Mouse (Mus musculus) neutrophil, adult 5-6 weeks (primary cell): ENCODE data around the gene Ablim1. TPM values are rescaled to one million over a fixed set of nuclear protein-coding genes. Genes with fewer than 3 reads are reported as not detected.

Experiments
- ATAC-seq: fragments of 151-379, 151-347 bp; 2 replicates; pipeline ENCODE4 v1.8.0; 2017; ENCODE audit warnings: mild to moderate bottlenecking, moderate TSS enrichment; ENCODE audit not compliant: insufficient number of reproducible peaks, poor library complexity, low FRiP score, severe bottlenecking; ENCODE audit errors: extremely low read depth
- total RNA-seq: library from RNA; stranded (forward); fragments of 200-1000 nt; gene quantifications from 2 replicates; pipeline ENCODE4 v1.2.3, GENCODE M21; 2017

Gene Ablim1
- total RNA-seq, 1 experiment from 2014 or later, result 255 TPM

DNA sequence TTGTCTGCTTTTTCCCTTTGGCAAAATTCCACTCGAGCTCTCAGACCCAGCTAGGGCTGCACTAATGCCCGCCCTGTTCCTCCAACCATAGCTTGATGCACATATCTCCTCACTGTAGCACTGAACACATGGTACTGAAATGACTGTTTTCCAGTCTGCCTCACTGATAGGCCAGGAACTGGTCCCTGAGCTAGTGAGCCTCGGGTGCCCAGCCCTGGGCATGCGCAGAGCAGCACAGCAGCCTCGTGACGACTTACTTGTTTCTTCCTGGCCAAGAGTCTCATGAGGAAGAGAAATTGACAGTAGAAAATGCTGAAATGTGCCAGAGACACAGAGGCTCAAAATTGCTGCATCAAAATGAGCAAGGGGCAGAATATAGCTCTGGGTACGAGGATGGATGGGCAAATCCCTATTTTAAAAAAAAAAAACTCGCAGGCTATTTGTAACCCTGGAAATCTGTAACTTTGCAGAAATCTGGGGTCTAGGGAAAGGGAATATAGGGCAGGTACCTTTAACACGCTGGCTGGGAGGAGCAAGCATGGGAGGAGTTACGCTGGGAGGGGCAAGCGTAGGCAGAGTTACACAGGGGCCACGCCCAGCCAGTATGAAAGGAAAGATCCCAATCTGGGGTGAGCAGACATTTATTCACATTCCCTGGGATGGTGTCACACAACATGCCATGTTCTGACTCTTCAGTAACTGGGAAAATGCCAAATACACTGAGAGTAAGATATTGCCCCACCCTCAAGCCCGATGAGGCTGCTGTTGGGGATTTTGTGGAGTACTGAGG lies 41.7 kb downstream of the Ablim1 start:
- peak; percentile 43 for ATAC-seq

- no peak for ATAC-seq
These were observed 43.0 kb downstream of the Ablim1 start for GRCm38 (mm10) chr19:57271757-57272156.

DNA sequence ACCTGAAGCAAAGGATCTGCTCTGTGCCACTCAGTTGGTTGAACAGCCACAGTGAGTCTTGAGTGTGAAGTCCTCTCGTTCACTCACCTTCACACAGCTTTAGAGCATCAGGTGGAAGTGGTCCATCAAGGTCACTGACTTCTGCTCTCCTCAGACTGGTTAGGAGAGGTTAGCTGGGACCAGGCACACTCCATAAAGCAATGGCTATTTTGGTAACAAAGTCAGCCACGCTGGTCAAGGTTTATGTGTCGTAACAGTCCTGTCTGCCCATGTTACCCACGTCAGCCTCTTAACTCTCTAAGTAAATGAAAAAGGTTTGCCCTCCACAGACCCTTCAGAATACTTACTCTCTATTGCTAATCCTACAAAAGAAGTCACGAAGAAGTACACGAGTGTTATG lies 44.0 kb downstream of the Ablim1 start:
- no peak for ATAC-seq

DNA sequence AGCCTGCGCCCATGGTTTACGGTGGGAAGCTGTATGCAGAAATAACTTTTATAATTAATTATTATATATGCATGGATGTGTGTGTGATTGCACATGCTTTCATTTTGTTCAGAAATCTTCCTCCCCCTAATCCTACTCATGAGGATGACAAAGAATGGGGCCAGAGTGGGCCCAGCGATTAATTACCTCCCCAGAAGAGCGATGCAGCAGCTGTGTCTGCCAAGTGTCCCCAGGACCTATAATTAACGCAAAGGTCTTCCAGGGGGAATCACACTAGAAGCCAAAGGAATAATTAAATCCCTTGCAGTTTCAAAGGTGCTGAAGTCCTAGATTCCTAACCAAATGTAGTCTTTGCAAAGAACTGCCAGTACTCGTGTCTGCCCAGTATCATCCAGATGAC lies 44.9 kb downstream of the Ablim1 start:
- no peak for ATAC-seq

DNA sequence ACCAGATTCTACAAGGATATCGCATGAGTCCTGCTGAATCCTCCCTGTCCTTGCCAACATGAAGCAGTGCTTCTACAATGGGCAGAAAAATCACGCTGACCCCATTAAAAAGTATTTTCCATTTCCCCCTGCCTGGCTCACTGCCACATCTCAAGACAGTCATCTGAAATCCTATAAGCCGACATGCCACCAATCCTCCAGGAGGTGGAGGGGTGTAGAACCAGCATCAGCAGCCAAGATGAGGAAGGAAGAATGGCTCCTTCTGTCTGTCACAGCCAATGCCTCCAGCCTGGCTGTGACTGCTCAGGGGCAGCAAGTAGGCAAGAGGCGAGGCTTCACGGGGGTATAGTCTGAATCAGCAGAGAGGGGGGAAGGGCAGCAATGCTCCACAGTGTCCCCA lies 47.2 kb downstream of the Ablim1 start:
- no peak for ATAC-seq

GRCm38 (mm10) chr19:57266374-57267085 lies 48.2 kb downstream of the Ablim1 start:
- no peak for ATAC-seq

GRCm38 (mm10) chr19:57264296-57264947 lies 50.3 kb downstream of the Ablim1 start:
- ATAC-seq, result no peak

GRCm38 (mm10) chr19:57257801-57258200 lies 56.9 kb downstream of the Ablim1 start:
- no peak for ATAC-seq

GRCm38 (mm10) chr19:57256666-57257065 lies 58.1 kb downstream of the Ablim1 start:
- ATAC-seq, result no peak

GRCm38 (mm10) chr19:57255157-57255556 lies 59.6 kb downstream of the Ablim1 start:
- ATAC-seq, result no peak

DNA sequence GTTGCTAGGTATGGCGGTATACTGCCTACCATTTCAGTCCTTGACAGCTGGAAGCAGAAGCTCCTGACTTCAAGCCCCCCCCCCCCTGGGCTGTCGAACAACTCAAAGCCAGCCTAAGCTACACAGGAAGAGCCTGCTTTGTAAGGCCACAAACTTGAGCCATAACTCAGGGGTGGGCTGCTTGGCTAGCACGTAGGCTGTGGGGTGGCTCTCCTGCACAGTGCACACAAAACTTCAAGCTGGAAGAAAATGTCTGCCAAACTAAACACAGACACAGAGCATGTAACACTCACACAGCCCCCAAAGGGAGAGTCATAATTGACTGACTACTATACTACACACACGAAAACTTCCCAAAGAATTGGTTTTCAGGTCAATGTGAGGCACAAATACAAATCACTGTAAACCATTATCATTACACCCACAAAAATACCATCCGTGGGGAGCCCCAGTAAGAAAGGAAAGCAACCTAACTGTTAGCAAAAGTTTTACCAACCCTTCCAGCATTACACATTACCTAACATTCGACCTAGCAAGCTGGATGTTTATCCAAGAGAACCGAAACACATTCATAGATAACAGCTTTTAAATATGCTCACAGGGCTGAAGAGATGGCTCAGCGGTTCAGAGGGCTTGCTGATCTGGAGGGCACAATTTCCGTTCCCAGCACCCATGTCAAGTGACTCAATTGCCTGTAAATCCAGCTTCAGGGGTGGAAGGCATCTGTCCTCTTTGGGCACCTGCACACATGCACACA lies 61.8 kb downstream of the Ablim1 start:
- ATAC-seq, result no peak

GRCm38 (mm10) chr19:57248781-57249180 lies 65.9 kb downstream of the Ablim1 start:
- no peak for ATAC-seq

DNA sequence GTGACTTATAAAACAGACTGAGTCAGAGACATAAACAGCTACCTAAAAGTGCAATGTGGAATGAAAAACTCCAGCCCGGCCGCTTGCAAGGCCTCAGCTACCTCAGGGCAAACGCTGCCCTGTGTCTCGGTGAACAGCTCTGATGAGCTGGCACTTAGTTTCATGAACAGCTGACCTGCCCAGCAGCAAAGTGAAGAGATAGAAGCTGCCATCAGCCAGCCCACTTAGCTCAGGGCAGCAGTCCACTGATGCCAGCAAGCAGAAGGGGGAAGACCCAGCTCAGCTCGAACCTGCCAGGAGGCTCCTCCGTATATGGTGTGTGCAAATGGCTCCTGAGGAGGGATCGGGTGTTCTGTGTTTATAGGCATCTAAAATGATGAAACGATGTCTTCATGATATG lies 67.5 kb downstream of the Ablim1 start:
- no peak for ATAC-seq

DNA sequence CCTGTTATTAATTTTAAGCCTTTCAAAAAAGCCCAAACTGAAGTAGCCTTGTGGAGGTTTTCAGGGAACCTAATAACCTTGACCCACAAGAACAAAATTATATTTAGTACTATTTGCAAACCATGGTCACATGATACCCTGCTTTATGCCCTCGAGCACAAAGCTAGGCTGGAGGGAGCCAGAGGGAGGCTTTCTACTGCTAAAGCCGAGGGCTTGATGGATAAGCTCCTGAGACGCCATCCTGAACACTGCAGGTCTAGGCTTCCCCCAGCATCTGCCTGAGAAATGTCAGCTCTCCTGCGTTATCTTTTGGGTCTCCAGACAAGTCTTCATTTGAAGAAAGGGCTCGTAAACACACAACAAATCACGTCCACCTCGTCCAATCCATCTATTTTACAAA lies 70.4 kb downstream of the Ablim1 start:
- no peak for ATAC-seq

DNA sequence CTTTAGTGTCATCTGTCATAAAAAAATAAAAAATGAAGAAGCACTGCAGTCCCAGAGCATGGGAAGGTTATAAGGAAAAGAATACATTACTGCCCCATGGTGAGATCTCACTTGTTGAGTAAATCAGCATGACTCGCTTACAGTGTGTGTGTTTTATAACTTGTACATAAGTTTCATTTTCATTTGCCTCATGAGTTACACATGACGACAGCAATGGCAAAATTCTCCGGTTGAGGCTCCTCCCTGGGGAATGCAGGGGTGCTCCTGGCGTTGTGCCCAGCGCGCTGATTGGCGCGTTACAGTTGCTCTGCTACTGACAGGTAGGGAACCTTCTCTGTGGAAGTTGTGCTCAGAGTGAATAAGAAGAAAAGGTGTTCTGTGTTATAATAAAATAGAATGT lies 71.1 kb downstream of the Ablim1 start:
- peak; percentile 42; the same call in 1 of the 2 replicates for ATAC-seq

- peak; percentile 52 for ATAC-seq
These were observed 71.5 kb downstream of the Ablim1 start for GRCm38 (mm10) chr19:57243191-57243590.

GRCm38 (mm10) chr19:57241363-57242192 lies 73.1 kb downstream of the Ablim1 start:
- ATAC-seq, result no peak

DNA sequence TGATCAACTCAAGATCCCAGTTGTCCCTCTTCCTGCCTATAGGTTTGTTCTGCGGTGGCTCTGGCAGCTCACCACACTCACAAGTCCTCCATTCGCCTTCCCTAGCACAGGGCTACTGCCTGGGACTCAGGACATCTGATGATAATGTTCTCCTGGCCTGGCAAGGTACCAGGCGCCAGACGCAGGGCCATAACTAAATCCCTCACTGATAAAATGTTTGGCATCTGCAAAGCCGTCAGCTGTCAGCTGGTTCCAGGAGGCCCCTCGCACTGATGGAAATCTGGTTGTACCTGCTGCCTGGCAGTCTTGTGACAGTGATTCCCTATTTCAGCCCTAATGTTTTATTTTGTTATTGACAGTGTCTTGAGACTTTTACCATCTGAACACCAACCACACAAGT lies 74.5 kb downstream of the Ablim1 start:
- ATAC-seq, result no peak
